Mouse (Mus musculus) monocyte, adult 2 months (primary cell): ENCODE results near the gene Coa6.
A peak's percentile ranks its signal among the peaks of the same experiment; 100 is the strongest.

Experiments used
- DNase-seq, 2 experiments: peaks; one replicate each; pipeline ENCODE4 v3.0.0; 2022; ENCODE audit warnings: low spot score in 2 of 2, low read depth in 1 of 2

Coa6 gene

DNA sequence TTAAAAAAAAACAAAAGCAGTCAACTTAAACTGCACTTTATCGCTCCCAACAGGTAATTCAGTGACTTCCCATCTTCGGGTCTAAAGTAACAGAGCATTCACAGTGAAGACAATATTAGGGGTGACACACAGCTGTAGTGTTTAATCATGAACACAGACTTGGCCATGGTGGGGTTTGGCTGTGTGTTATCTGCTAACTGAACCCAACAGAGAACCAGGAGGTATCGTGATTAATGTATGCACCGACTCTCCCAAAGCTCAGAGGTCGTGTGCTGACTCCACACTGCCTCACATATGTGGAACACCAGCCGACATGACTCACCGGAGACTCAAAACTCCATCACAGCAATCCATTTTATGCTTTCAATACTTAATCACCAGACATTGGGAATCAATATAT, 39.4 kb downstream of the Coa6 start:
- no peak for DNase-seq

DNA sequence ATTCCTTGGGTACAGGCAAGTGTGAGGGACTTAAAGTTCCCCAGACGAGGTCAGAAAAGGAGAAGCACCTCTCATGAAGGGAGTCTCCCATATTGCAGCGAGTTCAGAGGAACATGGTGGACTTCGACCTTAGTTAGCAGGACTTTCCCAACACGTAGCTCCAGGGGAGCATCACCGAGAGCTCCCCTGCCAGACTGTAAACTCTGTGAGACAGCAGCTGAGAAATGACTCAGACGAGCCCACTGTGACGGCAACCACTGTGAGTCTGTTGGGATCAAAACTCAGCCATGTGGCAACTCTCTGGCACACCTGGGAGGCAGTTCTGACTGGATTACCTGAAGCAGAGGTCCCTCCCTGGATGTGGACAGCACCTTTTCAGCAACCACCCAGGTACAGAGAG, 41.8 kb downstream of the Coa6 start:
- DNase-seq, result no peak

DNA sequence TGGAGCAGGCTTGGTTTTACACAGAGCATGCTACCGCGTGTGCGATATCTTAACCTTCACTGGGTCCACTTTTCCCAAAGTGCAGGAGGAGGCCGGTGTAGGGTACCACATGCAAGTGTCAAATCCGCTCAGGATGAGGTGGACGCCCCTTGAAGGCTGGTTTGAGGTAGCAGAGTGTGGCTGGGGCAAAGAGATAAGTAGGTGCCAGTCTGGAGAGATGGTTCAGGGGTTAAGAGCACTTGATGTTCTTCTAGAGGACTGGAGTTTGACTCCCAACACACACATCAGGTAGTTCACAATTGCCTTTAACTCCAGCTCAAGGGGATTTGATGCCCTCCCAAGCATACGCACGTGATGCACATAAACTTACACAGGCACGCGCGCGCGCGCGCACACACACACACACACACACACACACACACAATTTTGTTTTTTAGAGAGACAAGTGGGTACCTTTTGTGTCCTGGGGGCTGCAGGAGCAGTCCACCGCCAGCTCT, 51.5 kb downstream of the Coa6 start:
- DNase-seq, result no peak

DNA sequence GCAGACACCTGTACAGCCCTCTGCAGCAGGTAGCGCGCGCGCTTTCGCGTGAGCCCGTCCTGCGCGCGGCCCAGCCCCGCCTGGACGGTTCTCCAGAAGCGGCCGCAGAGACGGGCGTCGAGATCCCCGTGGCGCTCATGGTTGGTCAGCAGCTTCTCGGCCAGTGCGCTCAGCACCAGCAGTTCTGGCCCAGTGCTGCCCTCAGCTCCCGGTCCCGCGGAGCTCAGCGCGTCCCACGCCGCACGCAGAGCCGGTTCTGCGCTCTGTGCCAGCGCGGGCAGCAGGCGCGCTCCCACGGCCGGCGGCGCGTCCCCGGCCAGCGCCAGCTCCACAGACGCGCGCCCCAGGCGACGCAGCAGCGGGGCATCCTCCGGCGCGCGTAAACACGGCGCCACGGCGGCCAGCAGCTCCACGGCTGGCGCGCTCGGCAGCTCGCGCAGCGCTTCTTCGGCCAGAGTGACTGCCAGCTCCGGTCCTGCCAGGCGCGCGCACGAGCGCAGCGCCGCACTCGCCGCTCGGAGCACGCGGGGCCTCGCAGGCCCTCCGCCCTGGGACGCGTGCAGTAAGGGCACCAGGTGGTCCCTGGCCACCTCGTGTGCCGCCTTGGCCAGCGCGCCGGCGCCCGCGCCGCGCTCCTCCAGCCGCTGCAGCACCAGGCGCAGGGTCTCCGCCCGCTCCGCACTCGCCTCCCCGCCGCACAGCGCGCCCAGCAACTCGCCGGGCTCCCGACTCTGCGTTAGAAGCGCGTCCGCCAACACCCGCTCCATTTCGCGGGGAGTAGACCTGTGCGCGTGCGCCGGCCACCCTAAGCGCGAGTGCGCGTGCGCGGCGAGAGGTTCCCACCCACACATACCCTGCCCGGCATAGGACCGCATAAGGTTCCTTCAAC, 52.2 kb downstream of the Coa6 start, which contains the start of gene Tarbp1:
Gene Tarbp1 (minus strand): TSS at position 767 of the 889 bp plus-strand sequence.
- peak; percentile 41 to 70 for DNase-seq
